Mouse (Mus musculus): ENCODE measurements around the gene Fars2. TPM values are rescaled to one million over a fixed set of nuclear protein-coding genes. Genes with fewer than 3 reads are reported as not detected.

Fars2 gene
- polyA plus RNA-seq, 1 experiment from 2014 or later: 68.1 TPM

- H3K4me3 ChIP-seq (ENCODE audit: control insufficient read depth in 1 of 2, insufficient read depth in 1 of 2, low read depth in 1 of 2, low read length in 2 of 2): no peak overlapping the region
- H3K27me3 ChIP-seq (ENCODE audit: control insufficient read depth, insufficient read depth, low read length): no peaks in the 10 kb centered on the region
- H3K4me1 ChIP-seq (ENCODE audit: control insufficient read depth in 2 of 2, insufficient read depth in 2 of 2, low read length in 2 of 2): no peaks in the 10 kb centered on the region
- no peak overlapping the region for H3K9ac ChIP-seq (ENCODE audit: low read length)
- H3K9me3 ChIP-seq (ENCODE audit: control insufficient read depth, low read length): no peaks in the 10 kb centered on the region
- 94% methylated on average over 5 of the region's 5 CpGs for WGBS
- no peak overlapping the region for H3K4me2 ChIP-seq (ENCODE audit: low read length)
- no peak overlapping the region for H3K27ac ChIP-seq (replicated peaks in 1 of 2; ENCODE audit: control insufficient read depth in 1 of 2, insufficient read depth in 1 of 2, low read depth in 2 of 2, low read length in 2 of 2)
- ATAC-seq (ENCODE audit: insufficient number of reproducible peaks, insufficient read depth, low FRiP score, low read depth): no peak
- no peaks in the 10 kb centered on the region for H3K36me3 ChIP-seq (ENCODE audit: control insufficient read depth, insufficient read depth, low read length)
Measured at GRCm38 (mm10) chr13:36610426-36610825, 493.2 kb downstream of the Fars2 start.

GRCm38 (mm10) chr13:36612785-36613750, 495.9 kb downstream of the Fars2 start:
- no peak for ATAC-seq (ENCODE audit: insufficient number of reproducible peaks, insufficient read depth, low FRiP score, low read depth)
- no peak overlapping the region; a peak in 1 of 4 replicates for H3K4me3 ChIP-seq (ENCODE audit: control insufficient read depth in 1 of 2, insufficient read depth in 1 of 2, low read depth in 1 of 2, low read length in 2 of 2)
- no peaks in the 10 kb centered on the region for H3K4me1 ChIP-seq (ENCODE audit: control insufficient read depth in 2 of 2, insufficient read depth in 2 of 2, low read length in 2 of 2)
- H3K36me3 ChIP-seq (ENCODE audit: control insufficient read depth, insufficient read depth, low read length): no peaks in the 10 kb centered on the region
- no peak overlapping the region for H3K9ac ChIP-seq (ENCODE audit: low read length)
- no peak overlapping the region for H3K4me2 ChIP-seq (ENCODE audit: low read length)
- H3K9me3 ChIP-seq (ENCODE audit: control insufficient read depth, low read length): no peaks in the 10 kb centered on the region
- H3K27ac ChIP-seq (replicated peaks in 1 of 2; ENCODE audit: control insufficient read depth in 1 of 2, insufficient read depth in 1 of 2, low read depth in 2 of 2, low read length in 2 of 2): no peak overlapping the region
- 63% methylated on average over 23 of the region's 23 CpGs for WGBS
- no peaks in the 10 kb centered on the region for H3K27me3 ChIP-seq (ENCODE audit: control insufficient read depth, insufficient read depth, low read length)

- no peak overlapping the region for H3K9ac ChIP-seq (ENCODE audit: low read length)
- no peaks in the 10 kb centered on the region for H3K27me3 ChIP-seq (ENCODE audit: control insufficient read depth, insufficient read depth, low read length)
- no peak overlapping the region for H3K27ac ChIP-seq (replicated peaks in 1 of 2; ENCODE audit: control insufficient read depth in 1 of 2, insufficient read depth in 1 of 2, low read depth in 2 of 2, low read length in 2 of 2)
- H3K36me3 ChIP-seq (ENCODE audit: control insufficient read depth, insufficient read depth, low read length): no peaks in the 10 kb centered on the region
- no peaks in the 10 kb centered on the region for H3K9me3 ChIP-seq (ENCODE audit: control insufficient read depth, low read length)
- H3K4me1 ChIP-seq (ENCODE audit: control insufficient read depth in 2 of 2, insufficient read depth in 2 of 2, low read length in 2 of 2): no peaks in the 10 kb centered on the region
- 84% methylated on average over 10 of the region's 10 CpGs for WGBS
- H3K4me3 ChIP-seq (ENCODE audit: control insufficient read depth in 1 of 2, insufficient read depth in 1 of 2, low read depth in 1 of 2, low read length in 2 of 2): no peak overlapping the region
- no peak overlapping the region for H3K4me2 ChIP-seq (ENCODE audit: low read length)
- ATAC-seq (ENCODE audit: insufficient number of reproducible peaks, insufficient read depth, low FRiP score, low read depth): no peak
Measured at GRCm38 (mm10) chr13:36620498-36621332, 503.5 kb downstream of the Fars2 start.

GRCm38 (mm10) chr13:36621333-36621659, 504.1 kb downstream of the Fars2 start:
- Histone ChIP-seq H3K36me3 (ENCODE audit: control insufficient read depth, insufficient read depth, low read length) (no peaks in the 10 kb centered on the region), H3K9ac (ENCODE audit: low read length) (no peak overlapping the region)
- ATAC-seq (ENCODE audit: insufficient number of reproducible peaks, insufficient read depth, low FRiP score, low read depth): no peak

GRCm38 (mm10) chr13:36623556-36623955, 506.3 kb downstream of the Fars2 start:
- 74% methylated on average over 1 of the region's 1 CpGs for WGBS
- H3K27ac ChIP-seq (replicated peaks in 1 of 2; ENCODE audit: control insufficient read depth in 1 of 2, insufficient read depth in 1 of 2, low read depth in 2 of 2, low read length in 2 of 2): no peak overlapping the region
- H3K4me3 ChIP-seq (ENCODE audit: control insufficient read depth in 1 of 2, insufficient read depth in 1 of 2, low read depth in 1 of 2, low read length in 2 of 2): no peak overlapping the region
- no peak for ATAC-seq (ENCODE audit: insufficient number of reproducible peaks, insufficient read depth, low FRiP score, low read depth)
- no peak overlapping the region for H3K4me2 ChIP-seq (ENCODE audit: low read length)
- no peaks in the 10 kb centered on the region for H3K4me1 ChIP-seq (ENCODE audit: control insufficient read depth in 2 of 2, insufficient read depth in 2 of 2, low read length in 2 of 2)
- H3K9ac ChIP-seq (ENCODE audit: low read length): no peak overlapping the region
- H3K27me3 ChIP-seq (ENCODE audit: control insufficient read depth, insufficient read depth, low read length): no peaks in the 10 kb centered on the region
- no peaks in the 10 kb centered on the region for H3K36me3 ChIP-seq (ENCODE audit: control insufficient read depth, insufficient read depth, low read length)
- 0 out of 2 replicates have a peak, but pooled peaks cover 4% of the 10 kb centered on the region for H3K9me3 ChIP-seq (ENCODE audit: control insufficient read depth, low read length)

More at GRCm38 (mm10) chr13:36621333-36621659, 504.1 kb downstream of the Fars2 start:
- H3K4me1 ChIP-seq (ENCODE audit: control insufficient read depth in 2 of 2, insufficient read depth in 2 of 2, low read length in 2 of 2): no peaks in the 10 kb centered on the region
- 0 out of 2 replicates have a peak, but pooled peaks cover 4% of the 10 kb centered on the region for H3K9me3 ChIP-seq (ENCODE audit: control insufficient read depth, low read length)
- no peak overlapping the region for H3K27ac ChIP-seq (replicated peaks in 1 of 2; ENCODE audit: control insufficient read depth in 1 of 2, insufficient read depth in 1 of 2, low read depth in 2 of 2, low read length in 2 of 2)
- no peaks in the 10 kb centered on the region for H3K27me3 ChIP-seq (ENCODE audit: control insufficient read depth, insufficient read depth, low read length)
- 91% methylated on average over 1 of the region's 1 CpGs for WGBS
- H3K4me2 ChIP-seq (ENCODE audit: low read length): no peak overlapping the region
- no peak overlapping the region for H3K4me3 ChIP-seq (ENCODE audit: control insufficient read depth in 1 of 2, insufficient read depth in 1 of 2, low read depth in 1 of 2, low read length in 2 of 2)

- WGBS: 81% methylated on average over 1 of the region's 1 CpGs
- no peaks in the 10 kb centered on the region for H3K27me3 ChIP-seq (ENCODE audit: control insufficient read depth, insufficient read depth, low read length)
- no peak overlapping the region for H3K27ac ChIP-seq (replicated peaks in 1 of 2; ENCODE audit: control insufficient read depth in 1 of 2, insufficient read depth in 1 of 2, low read depth in 2 of 2, low read length in 2 of 2)
- H3K4me3 ChIP-seq (ENCODE audit: control insufficient read depth in 1 of 2, insufficient read depth in 1 of 2, low read depth in 1 of 2, low read length in 2 of 2): no peak overlapping the region
- H3K9me3 ChIP-seq (ENCODE audit: control insufficient read depth, low read length): peaks cover 4% of the 10 kb centered on the region; the same call in 1 of the 2 replicates
- no peaks in the 10 kb centered on the region for H3K36me3 ChIP-seq (ENCODE audit: control insufficient read depth, insufficient read depth, low read length)
- H3K4me1 ChIP-seq (ENCODE audit: control insufficient read depth in 2 of 2, insufficient read depth in 2 of 2, low read length in 2 of 2): no peaks in the 10 kb centered on the region
- ATAC-seq (ENCODE audit: insufficient number of reproducible peaks, insufficient read depth, low FRiP score, low read depth): no peak
- no peak overlapping the region for H3K4me2 ChIP-seq (ENCODE audit: low read length)
- no peak overlapping the region for H3K9ac ChIP-seq (ENCODE audit: low read length)
Measured at GRCm38 (mm10) chr13:36629154-36629553, 511.9 kb downstream of the Fars2 start.

- no peak overlapping the region for H3K27ac ChIP-seq (replicated peaks in 1 of 2; ENCODE audit: control insufficient read depth in 1 of 2, insufficient read depth in 1 of 2, low read depth in 2 of 2, low read length in 2 of 2)
- no peak overlapping the region for H3K4me2 ChIP-seq (ENCODE audit: low read length)
- H3K4me3 ChIP-seq (ENCODE audit: control insufficient read depth in 1 of 2, insufficient read depth in 1 of 2, low read depth in 1 of 2, low read length in 2 of 2): no peak overlapping the region
- no peaks in the 10 kb centered on the region for H3K36me3 ChIP-seq (ENCODE audit: control insufficient read depth, insufficient read depth, low read length)
- H3K4me1 ChIP-seq (ENCODE audit: control insufficient read depth in 2 of 2, insufficient read depth in 2 of 2, low read length in 2 of 2): no peaks in the 10 kb centered on the region
- no peaks in the 10 kb centered on the region for H3K27me3 ChIP-seq (ENCODE audit: control insufficient read depth, insufficient read depth, low read length)
- ATAC-seq (ENCODE audit: insufficient number of reproducible peaks, insufficient read depth, low FRiP score, low read depth): no peak
- H3K9ac ChIP-seq (ENCODE audit: low read length): no peak overlapping the region
- no peaks in the 10 kb centered on the region for H3K9me3 ChIP-seq (ENCODE audit: control insufficient read depth, low read length)
- WGBS: 66% methylated on average over 7 of the region's 7 CpGs
Measured at GRCm38 (mm10) chr13:36648257-36648656, 531.0 kb downstream of the Fars2 start.
